Mouse (Mus musculus) midbrain, embryonic 11.5 days (tissue): Measurements from ENCODE around the gene Mthfr. TPM values are rescaled to one million over a fixed set of nuclear protein-coding genes. Genes with fewer than 3 reads are reported as not detected.

Experiments used
- ATAC-seq: fragments of 200-750 bp; cut with Nextera tagmentation; 2 replicates; pipeline ENCODE4 v1.8.0; 2017; ENCODE audit warnings: moderate TSS enrichment, moderate library complexity; ENCODE audit not compliant: low FRiP score
- DNase-seq: peaks from one replicate; pipeline ENCODE4 v3.0.0; 2015; ENCODE audit warnings: low spot score; ENCODE audit errors: missing footprints
- H3K27ac ChIP-seq: fragments of 300-500 bp; sonication (generic); 2 replicates; pipeline ENCODE4 v1.5.1; 2014; ENCODE audit warnings: low read depth, low read length
- H3K27me3 ChIP-seq: fragments of 300-500 bp; sonication (generic); 2 replicates; pipeline ENCODE4 v1.6.1; 2014; ENCODE audit warnings: mild to moderate bottlenecking, low read length, moderate library complexity, mixed read lengths; ENCODE audit not compliant: control insufficient read depth, insufficient read depth
- H3K36me3 ChIP-seq: fragments of 300-500 bp; sonication (generic); 2 replicates; pipeline ENCODE4 v1.6.1; 2014; ENCODE audit warnings: mild to moderate bottlenecking, low read length, moderate library complexity, mixed read lengths; ENCODE audit not compliant: control insufficient read depth, insufficient read depth
- H3K4me1 ChIP-seq: fragments of 300-500 bp; sonication (generic); 2 replicates; pipeline ENCODE4 v1.6.1; 2014; ENCODE audit warnings: low read length; ENCODE audit not compliant: control insufficient read depth, insufficient read depth
- H3K4me2 ChIP-seq: fragments of 300-500 bp; sonication (generic); 2 replicates; pipeline ENCODE4 v1.6.1; 2014; ENCODE audit warnings: mild to moderate bottlenecking, moderate library complexity
- H3K4me3 ChIP-seq: fragments of 300-500 bp; sonication (generic); 2 replicates; pipeline ENCODE4 v1.5.1; 2014; ENCODE audit warnings: low read depth, low read length
- H3K9ac ChIP-seq: fragments of 300-500 bp; sonication (generic); 2 replicates; pipeline ENCODE4 v1.6.1; 2014; ENCODE audit warnings: low read length
- H3K9me3 ChIP-seq: fragments of 300-500 bp; sonication (generic); 2 replicates; pipeline ENCODE4 v1.6.1; 2016; ENCODE audit warnings: low read length; ENCODE audit not compliant: control insufficient read depth
- WGBS: fragments of 180-500 bp; shearing (Covaris S2); extraction: QIAGEN DNeasy Blood & Tissue Kit; methylation state at CpG from one replicate; pipeline ENCODE4 v1.1.7; 2014; 5-methylcytosine and 5-hydroxymethylcytosine counted together
- polyA plus RNA-seq: library from polyadenylated mRNA; unstranded; fragments of >200 nt; fragmentation: Nextera tagmentation; extraction: Ambion mirVana; gene quantifications from 2 replicates; pipeline ENCODE4 v1.2.1, GENCODE M21; 2014

Mthfr gene
- polyA plus RNA-seq, 1 experiment from 2014 or later = 17.8 TPM

DNA sequence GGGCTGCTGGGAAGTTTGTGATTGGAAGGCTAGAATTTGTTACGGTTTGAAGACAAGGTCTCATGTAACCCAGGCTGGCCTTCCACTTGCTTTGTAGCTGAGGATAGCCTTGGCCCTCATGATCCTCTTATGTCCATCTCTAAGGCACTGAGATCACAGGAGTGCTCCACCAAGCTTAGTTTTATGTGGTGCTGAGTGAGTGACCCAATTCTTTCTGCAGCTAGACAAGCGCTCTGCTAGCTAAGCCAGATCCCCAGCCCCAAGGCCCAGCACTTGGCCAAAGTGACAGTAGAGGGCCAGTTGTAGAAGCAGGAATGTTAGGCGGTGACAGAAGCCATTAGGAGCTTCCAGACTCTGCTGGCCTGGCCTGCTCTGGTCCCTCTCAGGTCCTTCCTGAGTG lies 65.3 kb downstream of the Mthfr start:
- 95% methylated on average over 3 of the region's 3 CpGs for WGBS
- H3K36me3 ChIP-seq = no peaks in the 10 kb centered on the region; the same call in 1 of the 2 replicates
- H3K27ac ChIP-seq = no peak overlapping the region
- no peak overlapping the region for H3K4me3 ChIP-seq
- H3K9me3 ChIP-seq = no peaks in the 10 kb centered on the region
- peaks cover 4% of the 10 kb centered on the region for H3K4me1 ChIP-seq
- no peak for ATAC-seq
- no peak overlapping the region for H3K9ac ChIP-seq
- H3K27me3 ChIP-seq = no peaks in the 10 kb centered on the region
- no peak for DNase-seq
- no peak overlapping the region for H3K4me2 ChIP-seq

GRCm38 (mm10) chr4:148107621-148108291 lies 68.9 kb downstream of the Mthfr start:
- Histone ChIP-seq H3K4me1 (no peaks in the 10 kb centered on the region), H3K36me3 (no peaks in the 10 kb centered on the region; the same call in 1 of the 2 replicates), H3K27me3 (no peaks in the 10 kb centered on the region), H3K9ac (no peak overlapping the region), H3K9me3 (no peaks in the 10 kb centered on the region), H3K4me2 (no peak overlapping the region), H3K27ac (no peak overlapping the region), H3K4me3 (no peak overlapping the region)
- DNase-seq (no peak), ATAC-seq (no peak)
- 80% methylated on average over 22 of the region's 22 CpGs for WGBS

DNA sequence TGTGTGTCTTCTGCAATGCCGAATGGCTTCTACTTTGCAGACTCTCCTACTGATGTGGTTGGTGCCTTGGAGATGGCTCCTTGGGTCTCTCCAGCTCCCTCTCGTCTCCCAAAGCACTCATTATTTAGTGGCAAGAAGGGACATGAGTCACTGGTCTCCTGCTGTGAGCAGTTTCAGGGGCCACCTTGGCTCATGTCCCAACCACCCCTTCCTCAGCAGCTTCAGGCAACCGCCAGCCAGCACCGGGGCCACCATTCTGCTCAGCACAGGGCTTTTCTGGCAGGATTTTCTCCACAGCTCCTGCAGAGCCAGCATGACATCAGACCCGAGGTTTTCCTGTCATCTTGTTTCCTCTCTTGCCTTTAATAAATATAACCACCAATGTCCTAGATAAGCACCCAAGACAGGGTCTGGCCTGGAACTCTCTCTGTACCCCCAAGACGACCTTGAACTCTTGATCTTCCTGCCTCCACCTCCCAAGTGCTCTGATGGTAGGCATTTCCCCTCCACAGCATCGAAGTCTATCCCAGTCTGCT lies 69.8 kb downstream of the Mthfr start:
- H3K27me3 ChIP-seq = no peaks in the 10 kb centered on the region
- no peak overlapping the region for H3K27ac ChIP-seq
- H3K4me3 ChIP-seq = no peak overlapping the region
- DNase-seq = no peak
- no peak overlapping the region for H3K4me2 ChIP-seq
- ATAC-seq = no peak
- H3K4me1 ChIP-seq = no peaks in the 10 kb centered on the region
- H3K9me3 ChIP-seq = no peaks in the 10 kb centered on the region
- H3K36me3 ChIP-seq = no peaks in the 10 kb centered on the region; the same call in 1 of the 2 replicates
- no peak overlapping the region for H3K9ac ChIP-seq
- 81% methylated on average over 7 of the region's 7 CpGs for WGBS

Other genes with a start within 250 kb of the Mthfr start
- gene Zfp984, start 229.3 kb upstream of the Mthfr start, polyA plus RNA-seq = 8.9 and 9.2 TPM in 2 replicates
- 5.6 and 7.4 TPM in 2 replicates for gene Zfp933, start 190.7 kb upstream of the Mthfr start, polyA plus RNA-seq
- gene Miip, start 170.3 kb upstream of the Mthfr start, polyA plus RNA-seq = 34.6 and 39.2 TPM in 2 replicates
- 15.2 and 15.7 TPM in 2 replicates for gene Fv1, start 170.1 kb upstream of the Mthfr start, polyA plus RNA-seq
- gene Mfn2, start 134.4 kb upstream of the Mthfr start, polyA plus RNA-seq = 36.8 and 42.4 TPM in 2 replicates
- gene Plod1, start 102.3 kb upstream of the Mthfr start, polyA plus RNA-seq = 24.2 and 25.8 TPM in 2 replicates
- 14.3 and 15.3 TPM in 2 replicates for gene 2510039O18Rik, start 98.2 kb upstream of the Mthfr start, polyA plus RNA-seq
- gene Nppb, start 53.3 kb upstream of the Mthfr start, polyA plus RNA-seq = 0.23 and 0.29 TPM in 2 replicates
- 0.51 and 0.68 TPM in 2 replicates for gene Nppa, start 38.4 kb upstream of the Mthfr start, polyA plus RNA-seq
- gene Clcn6, start 256 bp upstream of the Mthfr start, polyA plus RNA-seq = 19.2 and 20.2 TPM in 2 replicates
- 11.7 TPM in 2 replicates for gene Agtrap, start 49.0 kb downstream of the Mthfr start, polyA plus RNA-seq
- gene Mad2l2, start 91.3 kb downstream of the Mthfr start, polyA plus RNA-seq = 82.7 and 83.6 TPM in 2 replicates
- 11.5 and 12.7 TPM in 2 replicates for gene Draxin, start 91.6 kb downstream of the Mthfr start, polyA plus RNA-seq
- 13.1 and 14.2 TPM in 2 replicates for gene Fbxo6, start 113.1 kb downstream of the Mthfr start, polyA plus RNA-seq
- 65.3 and 71.4 TPM in 2 replicates for gene Fbxo44, start 121.4 kb downstream of the Mthfr start, polyA plus RNA-seq
- gene Fbxo2, start 121.5 kb downstream of the Mthfr start, polyA plus RNA-seq = 0.58 and 1.1 TPM in 2 replicates
- gene Disp3, start 248.9 kb downstream of the Mthfr start, polyA plus RNA-seq = 2.5 and 2.9 TPM in 2 replicates